ENCODE assay signal across 8 mouse cellular contexts in genomic region chr3:149518928-149519574, GRCm38 (mm10).
DNase-seq lines count a peak whose midpoint lies in the region; ATAC-seq lines count a peak whose summit lies in the region.

No protein-coding gene starts in this region.

- peak overlapping the region; percentile 83 for H3K4me2 ChIP-seq in kidney, embryonic 15.5 days

- no peak overlapping the region for H3K27ac ChIP-seq in kidney, embryonic 15.5 days
- peak overlapping the region; percentile 75 for H3K27ac ChIP-seq in hindbrain, embryonic 10.5 days
- peak overlapping the region; percentile 76 for H3K27ac ChIP-seq in midbrain, embryonic 10.5 days (replicated peaks)

- H3K36me3 ChIP-seq in kidney, embryonic 15.5 days, result no peaks in the 10 kb centered on the region
- no peaks in the 10 kb centered on the region for H3K36me3 ChIP-seq in hindbrain, embryonic 10.5 days
- no peaks in the 10 kb centered on the region for H3K36me3 ChIP-seq in midbrain, embryonic 10.5 days

- ATAC-seq in kidney, embryonic 15.5 days (replicated peaks; ENCODE audit: low FRiP score), result 0 out of 2 replicates have a peak, but pooled peaks have one; percentile 36
- no peak for ATAC-seq in erythroid progenitor cell, adult 5-6 weeks (replicated peaks; ENCODE audit: low FRiP score, poor library complexity, severe bottlenecking)

- H3K9me3 ChIP-seq in kidney, embryonic 15.5 days (replicated peaks), result no peaks in the 10 kb centered on the region
- no peaks in the 10 kb centered on the region for H3K9me3 ChIP-seq in hindbrain, embryonic 10.5 days
- no peaks in the 10 kb centered on the region for H3K9me3 ChIP-seq in midbrain, embryonic 10.5 days (replicated peaks)

- peaks cover 11% of the 10 kb centered on the region; the same call in 1 of the 2 replicates for H3K4me1 ChIP-seq in kidney, embryonic 15.5 days
- peaks cover 30% of the 10 kb centered on the region for H3K4me1 ChIP-seq in hindbrain, embryonic 10.5 days (replicated peaks)
- peaks cover 32% of the 10 kb centered on the region for H3K4me1 ChIP-seq in midbrain, embryonic 10.5 days

- 7% methylated on average over 27 of the region's 27 CpGs for WGBS in kidney, embryonic 15.5 days
- WGBS in hindbrain, embryonic 10.5 days, result 3% methylated on average over 27 of the region's 27 CpGs
- WGBS in midbrain, embryonic 10.5 days, result 3% methylated on average over 27 of the region's 27 CpGs

- peak overlapping the region; percentile 46 for H3K4me3 ChIP-seq in kidney, embryonic 15.5 days (replicated peaks)
- peak overlapping the region; percentile 52 for H3K4me3 ChIP-seq in hindbrain, embryonic 10.5 days
- H3K4me3 ChIP-seq in midbrain, embryonic 10.5 days, result peak overlapping the region; percentile 55

- H3K9ac ChIP-seq in kidney, embryonic 15.5 days, result no peak overlapping the region

- peaks cover 23% of the 10 kb centered on the region for H3K27me3 ChIP-seq in kidney, embryonic 15.5 days
- H3K27me3 ChIP-seq in hindbrain, embryonic 10.5 days (ENCODE audit: insufficient read depth, poor library complexity, severe bottlenecking), result peaks cover 19% of the 10 kb centered on the region
- H3K27me3 ChIP-seq in midbrain, embryonic 10.5 days (ENCODE audit: low read depth, poor library complexity, severe bottlenecking), result peaks cover 57% of the 10 kb centered on the region

- DNase-seq in kidney, postnatal 36 days, result no peak
- peak; percentile 62 for DNase-seq in embryo, embryonic 10.5 days (ENCODE audit: low spot score)
- DNase-seq in hindbrain, embryonic 10.5 days (ENCODE audit: low spot score), result peak; percentile 58
- peak; percentile 64 for DNase-seq in midbrain, embryonic 10.5 days (ENCODE audit: low spot score)
- DNase-seq in thymus, postnatal 0 days (ENCODE audit: low spot score), result no peak
- DNase-seq in cerebellum, adult 9-11 months, result no peak

Comparison
In these comparisons a context has a peak if more than half of its experiments do, and no peak if none do; other contexts are left out.
1. DNase-seq: peak in embryo, embryonic 10.5 days (single experiment), hindbrain, embryonic 10.5 days (single experiment) and midbrain, embryonic 10.5 days (single experiment); none in kidney, postnatal 36 days (0 of 2), thymus, postnatal 0 days (single experiment) and cerebellum, adult 9-11 months (single experiment).
2. Peak in every context shown above with its lines, with median percentiles within 50 percentile points of each other: H3K4me3 ChIP-seq.